Mouse (Mus musculus) embryonic facial prominence, embryonic 13.5 days (tissue): ENCODE measurements around the gene Olfr1555-ps1. TPM values are rescaled to one million over a fixed set of nuclear protein-coding genes. Genes with fewer than 3 reads are reported as not detected.

Experiments used
- polyA plus RNA-seq: library from polyadenylated mRNA; unstranded; fragments of >200 nt; fragmentation: Nextera tagmentation; extraction: Ambion mirVana; gene quantifications from 2 replicates; pipeline ENCODE4 v1.2.1, GENCODE M21; 2015

Olfr1555-ps1 gene
- polyA plus RNA-seq, 1 experiment from 2014 or later, result not detected

Other genes starting within 250 kb of the Olfr1555-ps1 start
- gene Osbp, start 204.2 kb downstream of the Olfr1555-ps1 start, polyA plus RNA-seq, result 5.0 and 7.0 TPM in 2 replicates
- not detected in 2 replicates for gene Olfr1423, start 128.8 kb downstream of the Olfr1555-ps1 start, polyA plus RNA-seq
- gene Olfr1424, start 107.4 kb downstream of the Olfr1555-ps1 start, polyA plus RNA-seq, result not detected in 2 replicates
- gene Olfr1425, start 92.4 kb downstream of the Olfr1555-ps1 start, polyA plus RNA-seq, result not detected in 2 replicates
- gene Olfr1426, start 78.1 kb downstream of the Olfr1555-ps1 start, polyA plus RNA-seq, result not detected in 2 replicates
- gene Olfr1427, start 66.8 kb downstream of the Olfr1555-ps1 start, polyA plus RNA-seq, result not detected in 2 replicates
- not detected in 2 replicates for gene Olfr1428, start 54.2 kb downstream of the Olfr1555-ps1 start, polyA plus RNA-seq
- not detected in 2 replicates for gene Olfr76, start 46.9 kb downstream of the Olfr1555-ps1 start, polyA plus RNA-seq
- not detected in 2 replicates for gene Olfr1431, start 30.5 kb upstream of the Olfr1555-ps1 start, polyA plus RNA-seq
- not detected in 2 replicates for gene Olfr1432, start 62.5 kb upstream of the Olfr1555-ps1 start, polyA plus RNA-seq
- gene Olfr262, start 71.5 kb upstream of the Olfr1555-ps1 start, polyA plus RNA-seq, result not detected in 2 replicates
- 0.19 TPM in 1 of 2 replicates, not detected in the other for gene Olfr235, start 90.9 kb upstream of the Olfr1555-ps1 start, polyA plus RNA-seq
- 0.47 TPM in 1 of 2 replicates, not detected in the other for gene Olfr1434, start 109.7 kb upstream of the Olfr1555-ps1 start, polyA plus RNA-seq
- not detected in 2 replicates for gene Olfr1436, start 129.0 kb upstream of the Olfr1555-ps1 start, polyA plus RNA-seq
- 0.07 TPM in 1 of 2 replicates, not detected in the other for gene Olfr1437, start 155.0 kb upstream of the Olfr1555-ps1 start, polyA plus RNA-seq
- not detected in 2 replicates for gene Olfr1438-ps1, start 165.8 kb upstream of the Olfr1555-ps1 start, polyA plus RNA-seq
- 0.19 TPM in 1 of 2 replicates, not detected in the other for gene Olfr1440, start 217.2 kb upstream of the Olfr1555-ps1 start, polyA plus RNA-seq
- gene Olfr1441, start 247.3 kb upstream of the Olfr1555-ps1 start, polyA plus RNA-seq, result not detected in 2 replicates